Mouse (Mus musculus): ENCODE data around the gene Hdac10.
A peak's percentile ranks its signal among the peaks of the same experiment; 100 is the strongest.

GRCm38 (mm10) chr15:89157954-89158353 is 29.5 kb upstream of the Hdac10 start:
- peak; percentile 82 for TF ChIP-seq CTCF (IDR thresholded peaks at IDR 0.05; ENCODE audit: low read depth)
- TF ChIP-seq EP300 (optimal IDR thresholded peaks at IDR 0.05): no peak

Measured in stomach, postnatal 0 days (tissue).